Mouse (Mus musculus) olfactory bulb, adult 2 months (tissue): Measurements from ENCODE around the gene Cep131. TPM values are rescaled to one million over a fixed set of nuclear protein-coding genes. Genes with fewer than 3 reads are reported as not detected.
A peak's percentile ranks its signal among the peaks of the same experiment; 100 is the strongest.

ENCODE experiments used
- H3K27ac ChIP-seq: fragments of 200-500 bp; 2 replicates; pipeline ENCODE4 v1.5.1; 2012; ENCODE audit warnings: low read depth, low read length; ENCODE audit not compliant: insufficient read depth
- H3K4me1 ChIP-seq: fragments of 200-500 bp; 2 replicates; pipeline ENCODE4 v1.6.1; 2012; ENCODE audit warnings: low read length; ENCODE audit not compliant: control insufficient read depth, insufficient read depth
- H3K4me3 ChIP-seq: fragments of 200-500 bp; 2 replicates; pipeline ENCODE4 v1.5.1; 2012; ENCODE audit warnings: mild to moderate bottlenecking, low read depth, low read length, moderate library complexity; ENCODE audit not compliant: insufficient read depth
- CTCF ChIP-seq: fragments of 200-500 bp; IDR thresholded peaks from 2 replicates; pipeline ENCODE4 v1.5.1; 2012; ENCODE audit warnings: low read depth, mild to moderate bottlenecking, low read length, moderate library complexity; ENCODE audit not compliant: insufficient read depth
- POLR2A ChIP-seq: fragments of 200-500 bp; IDR thresholded peaks from 2 replicates; pipeline ENCODE4 v1.6.1; 2012; ENCODE audit warnings: mild to moderate bottlenecking, low read depth, low read length, moderate library complexity; ENCODE audit not compliant: insufficient read depth
- WGBS: fragments of 180-500 bp; shearing (Covaris S2); methylation state at CpG from one replicate; pipeline ENCODE4 v1.1.7; 2018; 5-methylcytosine and 5-hydroxymethylcytosine counted together
- polyA plus RNA-seq: library from polyadenylated mRNA; stranded (reverse); fragments of >200 nt; gene quantifications from 2 replicates; pipeline ENCODE4 v1.2.4, GENCODE M21; 2012; ENCODE audit warnings: low replicate concordance; ENCODE audit not compliant: missing spikeins, insufficient read depth, insufficient read length

Gene Cep131
- polyA plus RNA-seq, 1 experiment = not detected

GRCm38 (mm10) chr11:120063326-120063725 lies 23.3 kb downstream of the Cep131 start:
- H3K4me3 ChIP-seq = no peak overlapping the region
- WGBS = 87% methylated on average over 5 of the region's 5 CpGs
- no peak overlapping the region for H3K27ac ChIP-seq
- TF ChIP-seq CTCF (no peak), POLR2A (no peak)
- H3K4me1 ChIP-seq = peaks cover 4% of the 10 kb centered on the region; the same call in 1 of the 2 replicates

GRCm38 (mm10) chr11:120060634-120061033 lies 26.0 kb downstream of the Cep131 start:
- Histone ChIP-seq H3K27ac (no peak overlapping the region), H3K4me1 (peaks cover 7% of the 10 kb centered on the region; the same call in 1 of the 2 replicates), H3K4me3 (no peak overlapping the region)
- WGBS = 71% methylated on average over 8 of the region's 8 CpGs
- TF ChIP-seq CTCF (no peak), POLR2A (no peak)

- no peak for TF ChIP-seq CTCF
- no peak for TF ChIP-seq POLR2A
- Histone ChIP-seq H3K27ac (no peak overlapping the region), H3K4me1 (peaks cover 13% of the 10 kb centered on the region), H3K4me3 (no peak overlapping the region)
- WGBS = 86% methylated on average over 12 of the region's 12 CpGs
These were observed 30.5 kb downstream of the Cep131 start for GRCm38 (mm10) chr11:120055953-120056732.

- TF ChIP-seq CTCF (no peak), POLR2A (no peak)
- no peak overlapping the region for H3K27ac ChIP-seq
- WGBS = 89% methylated on average over 4 of the region's 4 CpGs
- no peak overlapping the region for H3K4me3 ChIP-seq
- peaks cover 20% of the 10 kb centered on the region for H3K4me1 ChIP-seq
These were observed 32.8 kb downstream of the Cep131 start for GRCm38 (mm10) chr11:120053846-120054245.

GRCm38 (mm10) chr11:120052274-120052673 lies 34.4 kb downstream of the Cep131 start:
- WGBS = 65% methylated on average over 9 of the region's 9 CpGs
- Histone ChIP-seq H3K27ac (no peak overlapping the region), H3K4me3 (no peak overlapping the region), H3K4me1 (peaks cover 33% of the 10 kb centered on the region)
- TF ChIP-seq POLR2A = no peak
- no peak for TF ChIP-seq CTCF

GRCm38 (mm10) chr11:120051124-120051811 lies 35.4 kb downstream of the Cep131 start:
- peaks cover 30% of the 10 kb centered on the region for H3K4me1 ChIP-seq
- WGBS = 35% methylated on average over 14 of the region's 14 CpGs
- 0 out of 2 replicates have a peak overlapping the region, but pooled peaks have one; percentile 8 for H3K27ac ChIP-seq
- no peak overlapping the region for H3K4me3 ChIP-seq
- TF ChIP-seq POLR2A (no peak), CTCF (no peak)

GRCm38 (mm10) chr11:120049067-120049466 lies 37.6 kb downstream of the Cep131 start:
- H3K4me3 ChIP-seq = no peak overlapping the region
- no peak overlapping the region for H3K27ac ChIP-seq
- H3K4me1 ChIP-seq = peaks cover 41% of the 10 kb centered on the region
- TF ChIP-seq POLR2A (no peak), CTCF (no peak)
- 90% methylated on average over 8 of the region's 8 CpGs for WGBS

GRCm38 (mm10) chr11:120048252-120048556 lies 38.4 kb downstream of the Cep131 start:
- 2% methylated on average over 23 of the region's 23 CpGs for WGBS
- Histone ChIP-seq H3K27ac (peak overlapping the region; percentile 80), H3K4me3 (peak overlapping the region; percentile 63), H3K4me1 (peaks cover 49% of the 10 kb centered on the region)
- peak; percentile 45 for TF ChIP-seq CTCF
- peak; percentile 43; the same call in 1 of the 2 replicates for TF ChIP-seq POLR2A

GRCm38 (mm10) chr11:120047531-120048251 lies 38.9 kb downstream of the Cep131 start:
- 9% methylated on average over 23 of the region's 23 CpGs for WGBS
- H3K4me1 ChIP-seq = peaks cover 52% of the 10 kb centered on the region
- peak overlapping the region; percentile 80 for H3K27ac ChIP-seq
- H3K4me3 ChIP-seq = peak overlapping the region; percentile 63
- TF ChIP-seq CTCF (no peak), POLR2A (no peak)
